Mouse (Mus musculus): ENCODE results near the gene Cenpf.

DNA sequence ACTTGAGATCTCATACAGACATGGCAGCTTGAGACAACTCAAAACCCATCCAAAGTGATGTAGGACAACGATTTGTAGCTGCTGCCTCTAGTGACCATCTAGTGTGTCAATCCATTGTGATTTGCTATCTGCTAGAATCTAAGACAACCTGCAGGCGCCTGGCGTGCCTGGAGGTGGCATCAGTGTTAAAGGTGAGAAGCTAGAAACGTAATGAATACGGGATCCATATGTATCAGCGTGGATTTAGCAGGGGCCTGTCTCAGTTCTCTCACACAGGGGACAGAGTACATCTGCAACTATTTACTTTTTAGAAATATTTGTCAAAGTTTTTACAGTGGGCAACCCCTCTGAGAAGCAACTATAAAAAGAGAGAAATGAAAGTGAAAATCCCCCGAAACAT lies 15.3 kb upstream of the Cenpf start:
- TF ChIP-seq CTCF (IDR thresholded peaks at IDR 0.05; ENCODE audit: control insufficient read depth, insufficient read depth, insufficient read length): no peak
- no peak for TF ChIP-seq USF1 (IDR thresholded peaks at IDR 0.05; ENCODE audit: low read depth)
- TF ChIP-seq MYOG (IDR thresholded peaks at IDR 0.05; ENCODE audit: control insufficient read depth, extremely low read depth, insufficient read length): no peak
- no peak for TF ChIP-seq FOSL1 (IDR thresholded peaks at IDR 0.05; ENCODE audit: insufficient read depth, low read length, poor library complexity, severe bottlenecking)
- TF ChIP-seq CEBPB (IDR thresholded peaks at IDR 0.05; ENCODE audit: low read depth): no peak

Measured in C2C12 (cell line).